Mouse (Mus musculus): ENCODE results near the gene Cldn13. TPM values are rescaled to one million over a fixed set of nuclear protein-coding genes. Genes with fewer than 3 reads are reported as not detected.
"Not testable (repeated sequence)": the region's sequence is repeated elsewhere in the genome, so short reads cannot be mapped to it uniquely, and the experiment has no call there.

Gene Cldn13
- not detected in 2 replicates for polyA plus RNA-seq (2015; fragmentation: Nextera tagmentation; extraction: Ambion mirVana)

GRCm38 (mm10) chr5:134915311-134915710, at the start of gene Cldn13:
TSS of gene Cldn13 (minus strand) at chr5:134915526.
- no peak for ATAC-seq (replicated peaks)
- H3K4me1 ChIP-seq, result no peaks in the 10 kb centered on the region
- 84% methylated on average over 8 of the region's 8 CpGs for WGBS
- H3K4me3 ChIP-seq, result no peak within 1 kb of the TSS
- no peak within 1 kb of the TSS for H3K9ac ChIP-seq (replicated peaks)
- no peak within 1 kb of the TSS for H3K27ac ChIP-seq (replicated peaks)
- no peaks in the 10 kb centered on the region for H3K36me3 ChIP-seq
- H3K9me3 ChIP-seq, result no peaks in the 10 kb centered on the region
- H3K27me3 ChIP-seq, result no peaks in the 10 kb centered on the region
- H3K4me2 ChIP-seq (replicated peaks), result no peak within 1 kb of the TSS

- ATAC-seq (replicated peaks), result not testable (repeated sequence)
These were observed 49.3 kb upstream of the Cldn13 start for GRCm38 (mm10) chr5:134964655-134965054.

GRCm38 (mm10) chr5:134963546-134963945, 48.2 kb upstream of the Cldn13 start:
- Histone ChIP-seq H3K27me3 (no peaks in the 10 kb centered on the region), H3K4me2 (replicated peaks) (no peak overlapping the region), H3K27ac (replicated peaks) (no peak overlapping the region), H3K4me3 (no peak overlapping the region), H3K9ac (replicated peaks) (no peak overlapping the region), H3K36me3 (no peaks in the 10 kb centered on the region), H3K9me3 (no peaks in the 10 kb centered on the region), H3K4me1 (peaks cover 9% of the 10 kb centered on the region)
- no peak for ATAC-seq (replicated peaks)
- WGBS, result 34% methylated on average over 5 of the region's 5 CpGs

More at GRCm38 (mm10) chr5:134964655-134965054, 49.3 kb upstream of the Cldn13 start:
- not testable (repeated sequence) for H3K4me2 ChIP-seq (replicated peaks); H3K27me3 ChIP-seq; H3K27ac ChIP-seq (replicated peaks); H3K4me1 ChIP-seq; H3K9me3 ChIP-seq; H3K4me3 ChIP-seq; H3K36me3 ChIP-seq; H3K9ac ChIP-seq (replicated peaks)

- Histone ChIP-seq H3K27ac (replicated peaks) (no peak overlapping the region), H3K4me1 (peaks cover 9% of the 10 kb centered on the region), H3K4me2 (replicated peaks) (no peak overlapping the region), H3K36me3 (no peaks in the 10 kb centered on the region), H3K9me3 (no peaks in the 10 kb centered on the region), H3K27me3 (no peaks in the 10 kb centered on the region), H3K4me3 (no peak overlapping the region), H3K9ac (replicated peaks) (no peak overlapping the region)
- ATAC-seq (replicated peaks), result no peak
- 97% methylated on average over 2 of the region's 2 CpGs for WGBS
These were observed 46.2 kb upstream of the Cldn13 start for GRCm38 (mm10) chr5:134961519-134961918.

GRCm38 (mm10) chr5:134960430-134960829, 45.1 kb upstream of the Cldn13 start:
- H3K36me3 ChIP-seq, result no peaks in the 10 kb centered on the region
- no peak for ATAC-seq (replicated peaks)
- no peaks in the 10 kb centered on the region for H3K9me3 ChIP-seq
- H3K9ac ChIP-seq (replicated peaks), result no peak overlapping the region
- WGBS, result 75% methylated on average over 2 of the region's 2 CpGs
- no peaks in the 10 kb centered on the region for H3K4me1 ChIP-seq
- H3K4me3 ChIP-seq, result no peak overlapping the region
- H3K27ac ChIP-seq (replicated peaks), result no peak overlapping the region
- H3K4me2 ChIP-seq (replicated peaks), result no peak overlapping the region
- no peaks in the 10 kb centered on the region for H3K27me3 ChIP-seq

GRCm38 (mm10) chr5:134959114-134959513, 43.8 kb upstream of the Cldn13 start:
- Histone ChIP-seq H3K4me1 (no peaks in the 10 kb centered on the region), H3K4me3 (no peak overlapping the region), H3K9ac (replicated peaks) (no peak overlapping the region), H3K4me2 (replicated peaks) (no peak overlapping the region), H3K27me3 (no peaks in the 10 kb centered on the region), H3K36me3 (no peaks in the 10 kb centered on the region), H3K27ac (replicated peaks) (no peak overlapping the region), H3K9me3 (no peaks in the 10 kb centered on the region)
- WGBS, result 79% methylated on average over 7 of the region's 7 CpGs
- ATAC-seq (replicated peaks), result no peak

DNA sequence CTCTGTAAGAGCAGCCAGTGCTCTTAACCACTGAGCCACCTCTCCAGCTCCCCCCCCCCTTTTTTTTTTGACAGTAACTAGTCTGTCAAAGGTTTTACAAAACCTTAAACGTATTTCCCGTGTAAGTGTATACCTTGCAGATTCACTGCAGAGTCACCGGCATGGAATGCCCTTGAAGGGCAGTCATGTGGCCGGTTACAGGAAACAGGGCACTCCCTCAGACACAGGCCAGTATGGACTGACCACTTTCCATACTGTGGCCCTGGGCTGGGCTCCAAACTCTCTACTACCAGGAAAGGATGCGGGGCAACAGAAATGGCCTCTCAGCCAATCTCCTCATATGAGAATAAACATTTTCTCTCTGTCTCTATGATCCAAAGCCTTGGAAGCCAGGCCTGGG, 40.2 kb upstream of the Cldn13 start:
- H3K36me3 ChIP-seq, result no peaks in the 10 kb centered on the region
- H3K27me3 ChIP-seq, result no peaks in the 10 kb centered on the region
- H3K9me3 ChIP-seq, result no peaks in the 10 kb centered on the region
- H3K27ac ChIP-seq (replicated peaks), result no peak overlapping the region
- no peak overlapping the region for H3K4me3 ChIP-seq
- no peak overlapping the region for H3K9ac ChIP-seq (replicated peaks)
- H3K4me1 ChIP-seq, result no peaks in the 10 kb centered on the region
- H3K4me2 ChIP-seq (replicated peaks), result no peak overlapping the region
- ATAC-seq (replicated peaks), result no peak
- 84% methylated on average over 5 of the region's 5 CpGs for WGBS

DNA sequence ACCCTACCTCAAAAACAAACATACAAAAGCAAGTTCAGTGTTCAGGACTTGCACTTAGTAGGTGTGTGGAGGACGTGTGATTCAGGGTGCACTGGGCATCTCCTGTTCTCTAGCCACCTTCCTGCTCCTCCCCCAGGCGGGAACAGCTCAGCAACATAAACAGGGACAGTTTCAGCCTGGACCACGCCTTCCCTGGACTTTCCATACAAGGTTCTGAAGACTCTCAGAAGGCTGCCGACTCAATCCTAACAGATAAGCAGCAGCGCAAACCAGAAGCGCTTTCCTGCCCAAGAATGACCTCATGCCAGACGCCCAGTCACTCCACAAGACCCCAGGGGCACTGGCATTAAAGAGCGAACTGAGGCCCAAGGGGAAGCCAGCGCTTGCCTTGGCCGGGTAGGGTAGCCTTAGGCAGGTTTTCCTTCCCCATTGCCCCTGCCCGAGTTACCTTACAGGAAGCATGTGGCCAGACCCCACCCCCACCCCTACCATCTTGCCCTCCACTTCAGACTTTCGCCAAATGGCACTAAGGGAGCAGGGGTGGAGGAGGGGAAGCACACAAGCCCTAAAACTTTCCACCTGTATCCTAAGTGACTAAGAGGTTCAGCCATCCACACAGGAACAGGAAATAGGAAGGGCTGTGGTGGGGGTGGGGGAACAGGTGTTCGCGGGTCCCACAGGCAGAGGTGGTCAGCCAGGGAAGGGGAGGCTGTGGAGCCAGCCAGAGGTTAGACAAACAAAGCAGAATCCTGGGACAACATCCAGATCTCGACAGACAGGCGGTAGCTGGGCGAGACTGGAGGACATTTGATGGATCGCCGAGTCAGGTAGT, 35.9 kb upstream of the Cldn13 start:
- Histone ChIP-seq H3K27me3 (peaks cover 15% of the 10 kb centered on the region), H3K9ac (replicated peaks) (no peak overlapping the region), H3K4me1 (0 out of 2 replicates have a peak, but pooled peaks cover 2% of the 10 kb centered on the region), H3K36me3 (no peaks in the 10 kb centered on the region), H3K9me3 (no peaks in the 10 kb centered on the region), H3K27ac (replicated peaks) (no peak overlapping the region), H3K4me3 (no peak overlapping the region), H3K4me2 (replicated peaks) (no peak overlapping the region)
- no peak for ATAC-seq (replicated peaks)
- 50% methylated on average over 19 of the region's 19 CpGs for WGBS

- H3K9ac ChIP-seq (replicated peaks), result no peak overlapping the region
- H3K27me3 ChIP-seq, result peaks cover 35% of the 10 kb centered on the region
- H3K4me1 ChIP-seq, result 0 out of 2 replicates have a peak, but pooled peaks cover 4% of the 10 kb centered on the region
- H3K4me3 ChIP-seq, result no peak overlapping the region
- no peak overlapping the region for H3K4me2 ChIP-seq (replicated peaks)
- no peak overlapping the region for H3K27ac ChIP-seq (replicated peaks)
- 75% methylated on average over 4 of the region's 4 CpGs for WGBS
- ATAC-seq (replicated peaks), result no peak
- no peaks in the 10 kb centered on the region for H3K9me3 ChIP-seq
- no peaks in the 10 kb centered on the region for H3K36me3 ChIP-seq
These were observed 32.7 kb upstream of the Cldn13 start for GRCm38 (mm10) chr5:134948085-134948439.

GRCm38 (mm10) chr5:134947420-134948084, 32.2 kb upstream of the Cldn13 start:
- Histone ChIP-seq H3K36me3 (no peaks in the 10 kb centered on the region), H3K27ac (replicated peaks) (no peak overlapping the region), H3K27me3 (peaks cover 35% of the 10 kb centered on the region), H3K4me2 (replicated peaks) (no peak overlapping the region), H3K4me3 (no peak overlapping the region), H3K9ac (replicated peaks) (no peak overlapping the region), H3K4me1 (0 out of 2 replicates have a peak, but pooled peaks cover 4% of the 10 kb centered on the region), H3K9me3 (no peaks in the 10 kb centered on the region)
- no peak for ATAC-seq (replicated peaks)
- WGBS, result 73% methylated on average over 5 of the region's 5 CpGs

DNA sequence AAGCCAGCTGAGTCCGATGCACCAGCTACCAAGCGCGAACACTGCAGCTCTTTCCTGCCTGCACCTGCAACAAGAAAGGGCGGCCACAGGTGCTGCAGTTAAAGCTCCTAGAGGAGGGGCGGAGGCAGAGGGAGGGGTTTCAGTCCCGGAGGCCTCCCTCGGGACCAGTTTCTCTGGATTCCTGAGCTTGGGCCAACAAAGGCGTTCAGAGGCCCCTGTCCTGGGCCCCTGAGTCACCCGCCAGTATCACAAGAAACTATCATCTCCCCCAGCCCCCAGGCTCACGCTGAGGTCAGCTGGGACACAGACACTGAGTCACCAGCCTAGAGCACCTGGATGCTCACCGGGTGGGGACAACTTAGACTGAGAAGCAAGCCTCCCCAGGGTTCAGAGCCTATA, 31.5 kb upstream of the Cldn13 start, which contains the start of gene Cldn4:
Gene Cldn4 (minus strand): TSS at position 78 of the 399 bp plus-strand sequence.
- Histone ChIP-seq H3K9me3 (no peaks in the 10 kb centered on the region), H3K4me2 (replicated peaks) (no peak within 1 kb of the TSS), H3K9ac (replicated peaks) (no peak within 1 kb of the TSS), H3K36me3 (no peaks in the 10 kb centered on the region), H3K4me3 (no peak within 1 kb of the TSS), H3K27ac (replicated peaks) (no peak within 1 kb of the TSS), H3K27me3 (peaks cover 35% of the 10 kb centered on the region), H3K4me1 (0 out of 2 replicates have a peak, but pooled peaks cover 4% of the 10 kb centered on the region)
- WGBS, result 8% methylated on average over 11 of the region's 11 CpGs
- no peak for ATAC-seq (replicated peaks)

- H3K27ac ChIP-seq (replicated peaks), result no peak overlapping the region
- WGBS, result 21% methylated on average over 43 of the region's 43 CpGs
- H3K9ac ChIP-seq (replicated peaks), result no peak overlapping the region
- no peaks in the 10 kb centered on the region for H3K36me3 ChIP-seq
- H3K9me3 ChIP-seq, result no peaks in the 10 kb centered on the region
- H3K4me3 ChIP-seq, result no peak overlapping the region
- no peak overlapping the region for H3K4me2 ChIP-seq (replicated peaks)
- ATAC-seq (replicated peaks), result no peak
- 0 out of 2 replicates have a peak, but pooled peaks cover 4% of the 10 kb centered on the region for H3K4me1 ChIP-seq
- H3K27me3 ChIP-seq, result peaks cover 35% of the 10 kb centered on the region
These were observed 30.9 kb upstream of the Cldn13 start for GRCm38 (mm10) chr5:134946063-134946856.
